Mouse (Mus musculus): ENCODE measurements around the gene Ppfia4. TPM values are rescaled to one million over a fixed set of nuclear protein-coding genes. Genes with fewer than 3 reads are reported as not detected.
"Not testable (repeated sequence)": the region's sequence is repeated elsewhere in the genome, so short reads cannot be mapped to it uniquely, and the experiment has no call there.

Gene Ppfia4
- total and polyA plus RNA-seq, 2 experiments: 0.46 to 1.4 TPM

DNA sequence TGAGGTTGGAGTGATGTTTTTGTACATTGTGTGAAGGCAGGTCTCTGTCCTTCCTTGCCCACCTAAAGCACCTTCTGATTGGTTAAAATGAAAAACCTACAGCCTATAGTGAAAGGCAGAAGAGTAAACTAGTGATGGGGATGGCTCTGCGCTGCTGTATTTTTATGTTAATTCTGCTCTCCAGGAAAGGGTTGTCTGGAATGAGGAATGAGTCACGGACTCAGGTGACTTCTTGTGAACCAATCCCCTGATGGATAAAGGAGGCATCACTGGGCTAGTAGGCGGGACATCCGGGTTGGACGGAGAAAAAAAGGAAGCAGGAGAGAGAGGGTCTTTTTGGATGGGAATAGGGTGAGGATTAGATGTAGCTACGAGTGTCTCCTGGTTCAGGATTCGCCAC is 62.7 kb downstream of the Ppfia4 start:
- H3K4me3 ChIP-seq (ENCODE audit: insufficient read depth, low read depth, low read length): no peak overlapping the region
- no peaks in the 10 kb centered on the region for H3K36me3 ChIP-seq (ENCODE audit: control insufficient read depth, insufficient read depth, low read length)
- H3K9ac ChIP-seq (ENCODE audit: low read depth, low read length): no peak overlapping the region
- no peak overlapping the region for H3K27ac ChIP-seq (replicated peaks; ENCODE audit: insufficient read depth, low read depth, low read length)
- no peaks in the 10 kb centered on the region for H3K4me1 ChIP-seq (ENCODE audit: control insufficient read depth, insufficient read depth, low read length)
- H3K27me3 ChIP-seq (ENCODE audit: control insufficient read depth, insufficient read depth, low read length): no peaks in the 10 kb centered on the region; the same call in 1 of the 2 replicates
- WGBS: 81% methylated on average over 7 of the region's 7 CpGs
- TF ChIP-seq CTCF (IDR thresholded peaks at IDR 0.05; ENCODE audit: low read depth, low read length): no peak
- TF ChIP-seq POLR2A (IDR thresholded peaks at IDR 0.05; ENCODE audit: extremely low read depth, insufficient read depth, low read length): no peak
- DNase-seq (ENCODE audit: extremely low read depth, low read depth, low spot score): no peak
- no peaks in the 10 kb centered on the region for H3K79me2 ChIP-seq (ENCODE audit: control insufficient read depth, insufficient read depth, low read length)

DNA sequence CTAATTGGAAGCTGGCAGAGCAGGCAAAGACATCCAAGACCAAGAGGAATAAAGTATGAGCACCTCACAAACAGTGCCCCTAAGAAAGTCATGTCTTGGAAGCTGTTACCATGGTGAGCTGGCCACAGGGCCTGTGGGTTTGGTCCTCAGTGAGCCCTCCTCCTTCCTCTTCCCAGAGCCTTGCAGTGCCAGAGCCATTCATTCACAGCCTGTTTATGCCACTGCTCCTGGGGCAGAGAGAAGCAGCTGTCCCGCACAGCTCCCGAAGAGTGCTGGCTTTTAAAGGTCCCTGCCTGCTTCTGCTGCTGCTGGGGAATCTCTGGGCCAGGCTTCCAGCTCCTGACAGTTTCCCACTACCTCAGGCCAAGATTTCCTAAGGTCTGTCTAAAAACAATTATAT is 66.9 kb downstream of the Ppfia4 start:
- no peak for DNase-seq (ENCODE audit: extremely low read depth, low read depth, low spot score)
- Histone ChIP-seq H3K79me2 (ENCODE audit: control insufficient read depth, insufficient read depth, low read length) (no peaks in the 10 kb centered on the region), H3K36me3 (ENCODE audit: control insufficient read depth, insufficient read depth, low read length) (no peaks in the 10 kb centered on the region), H3K4me1 (ENCODE audit: control insufficient read depth, insufficient read depth, low read length) (no peaks in the 10 kb centered on the region), H3K27me3 (ENCODE audit: control insufficient read depth, insufficient read depth, low read length) (no peaks in the 10 kb centered on the region), H3K9ac (ENCODE audit: low read depth, low read length) (no peak overlapping the region), H3K27ac (replicated peaks; ENCODE audit: insufficient read depth, low read depth, low read length) (no peak overlapping the region), H3K4me3 (ENCODE audit: insufficient read depth, low read depth, low read length) (no peak overlapping the region)
- WGBS: 67% methylated on average over 2 of the region's 2 CpGs
- TF ChIP-seq CTCF (IDR thresholded peaks at IDR 0.05; ENCODE audit: low read depth, low read length): no peak
- no peak for TF ChIP-seq POLR2A (IDR thresholded peaks at IDR 0.05; ENCODE audit: extremely low read depth, insufficient read depth, low read length)

DNA sequence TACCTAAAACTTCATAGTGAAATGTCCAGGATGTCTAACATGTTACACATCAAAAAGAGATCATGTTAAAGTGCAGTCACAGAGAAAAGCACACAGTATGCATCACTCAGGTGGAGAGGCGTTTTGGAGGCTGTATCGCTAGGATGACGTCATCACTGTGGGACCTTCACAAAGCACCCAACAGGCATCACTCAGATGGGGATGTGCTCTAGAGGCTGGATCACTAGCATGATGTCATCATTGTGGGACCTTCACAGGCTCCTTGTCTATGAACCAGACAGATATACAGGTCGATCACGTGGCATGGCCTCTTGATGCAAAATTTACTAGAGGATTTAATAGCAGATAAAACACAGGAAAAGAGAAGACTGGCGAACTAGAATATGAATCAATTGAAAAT is 68.4 kb downstream of the Ppfia4 start:
- no peaks in the 10 kb centered on the region for H3K79me2 ChIP-seq (ENCODE audit: control insufficient read depth, insufficient read depth, low read length)
- no peaks in the 10 kb centered on the region for H3K36me3 ChIP-seq (ENCODE audit: control insufficient read depth, insufficient read depth, low read length)
- H3K9ac ChIP-seq (ENCODE audit: low read depth, low read length): no peak overlapping the region
- TF ChIP-seq CTCF (IDR thresholded peaks at IDR 0.05; ENCODE audit: low read depth, low read length): no peak
- TF ChIP-seq POLR2A (IDR thresholded peaks at IDR 0.05; ENCODE audit: extremely low read depth, insufficient read depth, low read length): no peak
- no peaks in the 10 kb centered on the region for H3K27me3 ChIP-seq (ENCODE audit: control insufficient read depth, insufficient read depth, low read length)
- no peak for DNase-seq (ENCODE audit: extremely low read depth, low read depth, low spot score)
- WGBS: 89% methylated on average over 6 of the region's 6 CpGs
- no peak overlapping the region for H3K27ac ChIP-seq (replicated peaks; ENCODE audit: insufficient read depth, low read depth, low read length)
- no peaks in the 10 kb centered on the region for H3K4me1 ChIP-seq (ENCODE audit: control insufficient read depth, insufficient read depth, low read length)
- H3K4me3 ChIP-seq (ENCODE audit: insufficient read depth, low read depth, low read length): no peak overlapping the region

DNA sequence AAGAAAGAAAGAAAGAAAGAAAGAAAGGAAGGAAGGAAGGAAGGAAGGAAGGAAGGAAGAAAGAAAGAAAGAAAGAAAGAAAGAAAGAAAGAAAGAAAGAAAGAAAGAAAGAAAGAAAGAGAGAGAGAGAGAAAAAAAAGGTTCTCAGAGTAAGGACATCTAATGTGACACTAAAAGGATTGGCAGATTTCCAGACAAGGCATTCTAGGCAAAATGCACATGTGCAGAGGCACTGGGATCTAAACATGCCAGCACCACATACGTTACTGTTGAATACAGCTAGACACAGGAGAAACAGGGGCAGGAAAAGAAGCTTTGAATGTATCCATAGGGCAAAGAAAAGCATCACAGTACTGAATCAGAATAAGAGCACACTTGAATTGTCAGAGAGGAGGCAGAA is 83.0 kb downstream of the Ppfia4 start:
- not testable (repeated sequence) for H3K27ac ChIP-seq (replicated peaks; ENCODE audit: insufficient read depth, low read depth, low read length); H3K9ac ChIP-seq (ENCODE audit: low read depth, low read length); H3K4me1 ChIP-seq (ENCODE audit: control insufficient read depth, insufficient read depth, low read length); DNase-seq (ENCODE audit: extremely low read depth, low read depth, low spot score); H3K79me2 ChIP-seq (ENCODE audit: control insufficient read depth, insufficient read depth, low read length); H3K27me3 ChIP-seq (ENCODE audit: control insufficient read depth, insufficient read depth, low read length); H3K36me3 ChIP-seq (ENCODE audit: control insufficient read depth, insufficient read depth, low read length); H3K4me3 ChIP-seq (ENCODE audit: insufficient read depth, low read depth, low read length)
- 85% methylated on average over 1 of the region's 1 CpGs for WGBS

Other genes starting within 250 kb of the Ppfia4 start
- gene Chit1, start 221.7 kb downstream of the Ppfia4 start, total RNA-seq (2014; rRNA removed): not detected in 2 replicates
- gene Chit1, start 221.7 kb downstream of the Ppfia4 start, polyA plus RNA-seq (2012; rRNA removed): not detected in 2 replicates
- gene Chil1, start 150.8 kb downstream of the Ppfia4 start, total RNA-seq (2014; rRNA removed): 0.09 and 0.27 TPM in 2 replicates
- 0.30 and 0.34 TPM in 2 replicates for gene Chil1, start 150.8 kb downstream of the Ppfia4 start, polyA plus RNA-seq (2012; rRNA removed)
- gene Mybph, start 139.5 kb downstream of the Ppfia4 start, total RNA-seq (2014; rRNA removed): not detected in 2 replicates
- gene Mybph, start 139.5 kb downstream of the Ppfia4 start, polyA plus RNA-seq (2012; rRNA removed): not detected in 2 replicates
- 3.2 and 6.6 TPM in 2 replicates for gene Adora1, start 97.5 kb downstream of the Ppfia4 start, total RNA-seq (2014; rRNA removed)
- 17.0 and 27.2 TPM in 2 replicates for gene Adora1, start 97.5 kb downstream of the Ppfia4 start, polyA plus RNA-seq (2012; rRNA removed)
- gene Myog, start 42.9 kb downstream of the Ppfia4 start, total RNA-seq (2014; rRNA removed): not detected in 2 replicates
- gene Myog, start 42.9 kb downstream of the Ppfia4 start, polyA plus RNA-seq (2012; rRNA removed): not detected in 2 replicates
- 152 and 153 TPM in 2 replicates for gene Tmem183a, start 29.1 kb upstream of the Ppfia4 start, total RNA-seq (2014; rRNA removed)
- 130 and 152 TPM in 2 replicates for gene Tmem183a, start 29.1 kb upstream of the Ppfia4 start, polyA plus RNA-seq (2012; rRNA removed)
- not detected in 2 replicates for gene 4933406M09Rik, start 53.0 kb upstream of the Ppfia4 start, total RNA-seq (2014; rRNA removed)
- gene 4933406M09Rik, start 53.0 kb upstream of the Ppfia4 start, polyA plus RNA-seq (2012; rRNA removed): not detected in 2 replicates
- gene Cyb5r1, start 72.6 kb upstream of the Ppfia4 start, total RNA-seq (2014; rRNA removed): 4.5 and 4.7 TPM in 2 replicates
- gene Cyb5r1, start 72.6 kb upstream of the Ppfia4 start, polyA plus RNA-seq (2012; rRNA removed): 8.3 and 16.3 TPM in 2 replicates
- gene Adipor1, start 82.5 kb upstream of the Ppfia4 start, total RNA-seq (2014; rRNA removed): 71.5 and 81.2 TPM in 2 replicates
- 92.7 and 105 TPM in 2 replicates for gene Adipor1, start 82.5 kb upstream of the Ppfia4 start, polyA plus RNA-seq (2012; rRNA removed)
- gene Klhl12, start 122.6 kb upstream of the Ppfia4 start, total RNA-seq (2014; rRNA removed): 8.8 and 9.9 TPM in 2 replicates
- 4.5 and 5.1 TPM in 2 replicates for gene Klhl12, start 122.6 kb upstream of the Ppfia4 start, polyA plus RNA-seq (2012; rRNA removed)
- gene Rabif, start 161.7 kb upstream of the Ppfia4 start, total RNA-seq (2014; rRNA removed): 5.9 and 6.9 TPM in 2 replicates
- 9.8 and 10.6 TPM in 2 replicates for gene Rabif, start 161.7 kb upstream of the Ppfia4 start, polyA plus RNA-seq (2012; rRNA removed)
- not detected in 2 replicates for gene Mgat4e, start 216.8 kb upstream of the Ppfia4 start, total RNA-seq (2014; rRNA removed)
- gene Mgat4e, start 216.8 kb upstream of the Ppfia4 start, polyA plus RNA-seq (2012; rRNA removed): not detected in 2 replicates
- gene Kdm5b, start 227.2 kb upstream of the Ppfia4 start, total RNA-seq (2014; rRNA removed): 9.2 and 9.3 TPM in 2 replicates
- gene Kdm5b, start 227.2 kb upstream of the Ppfia4 start, polyA plus RNA-seq (2012; rRNA removed): 4.0 and 6.8 TPM in 2 replicates

Data from liver, adult 2 months (tissue).